Mouse (Mus musculus) common myeloid progenitor, adult 5-6 weeks (primary cell): ENCODE measurements at regions not wholly inside any gene's neighbourhood (a gene's known extent, or its start where the extent isn't known, plus 50 kb on each side); places are given as distances from the start of the nearest gene placed in this dataset.

Experiments used
- ATAC-seq: replicated peaks from 2 replicates; pipeline ENCODE4 v1.8.0; 2016; ENCODE audit warnings: low read depth, mild to moderate bottlenecking, moderate TSS enrichment, inconsistent platforms; ENCODE audit not compliant: poor library complexity, severe bottlenecking

DNA sequence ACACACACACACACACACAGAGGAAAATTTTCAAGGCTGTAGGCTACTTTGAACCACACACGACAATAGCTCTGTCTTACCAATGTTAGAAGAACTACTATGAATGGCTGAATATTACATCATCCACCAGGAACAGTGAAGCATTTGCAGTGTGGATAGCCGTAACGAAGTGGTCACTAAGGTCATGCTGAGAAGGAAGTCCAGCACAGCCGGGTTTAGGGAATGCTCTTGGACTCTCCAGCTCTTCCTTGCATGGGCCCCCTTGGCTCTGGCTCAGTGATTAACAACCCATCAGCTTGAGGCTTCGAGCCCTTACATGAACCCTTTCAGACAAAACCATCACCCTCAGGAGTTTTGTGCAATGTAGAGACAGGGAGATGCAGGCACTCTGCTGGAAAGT lies 245.3 kb downstream of the Adamts20 start:
- ATAC-seq = no peak

DNA sequence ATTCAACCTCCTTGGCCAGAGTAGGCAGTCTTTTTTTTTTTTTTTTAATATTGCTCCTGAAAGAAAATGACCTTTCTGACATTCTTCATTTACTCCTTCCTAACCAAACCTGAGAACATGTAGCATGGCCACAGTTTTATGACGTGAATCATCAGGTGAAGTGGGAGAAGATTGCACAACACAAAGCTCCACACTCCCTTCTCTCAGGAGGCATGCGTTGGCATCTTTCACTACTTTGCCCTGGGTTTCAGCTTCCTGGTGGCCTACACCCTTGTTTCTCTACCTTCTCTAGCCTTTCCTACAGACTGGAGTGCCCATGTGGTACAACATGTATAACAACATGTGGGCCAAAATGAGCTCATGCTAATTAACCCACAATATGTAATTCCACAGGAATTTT lies 248.5 kb downstream of the Adamts20 start:
- no peak for ATAC-seq

DNA sequence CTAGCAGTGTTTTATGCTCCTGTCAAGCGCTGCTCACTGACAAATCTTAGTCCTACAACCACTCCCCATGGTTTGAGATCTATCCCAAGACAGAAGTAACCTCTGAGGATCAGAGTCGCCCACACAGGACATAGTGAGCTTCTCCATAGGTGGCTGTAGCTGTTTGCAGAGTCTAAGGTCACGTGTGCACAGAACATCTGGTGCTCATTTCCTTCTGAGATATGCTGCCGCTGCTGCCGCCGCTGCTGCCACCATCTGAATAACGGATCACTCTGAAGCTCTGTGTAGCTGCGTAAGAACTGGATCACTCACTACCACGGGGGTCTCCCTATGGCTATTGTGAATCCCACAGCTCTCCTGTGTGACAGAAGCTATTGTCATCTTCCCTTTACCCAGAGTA lies 250.8 kb downstream of the Adamts20 start:
- peak; percentile 93 for ATAC-seq

DNA sequence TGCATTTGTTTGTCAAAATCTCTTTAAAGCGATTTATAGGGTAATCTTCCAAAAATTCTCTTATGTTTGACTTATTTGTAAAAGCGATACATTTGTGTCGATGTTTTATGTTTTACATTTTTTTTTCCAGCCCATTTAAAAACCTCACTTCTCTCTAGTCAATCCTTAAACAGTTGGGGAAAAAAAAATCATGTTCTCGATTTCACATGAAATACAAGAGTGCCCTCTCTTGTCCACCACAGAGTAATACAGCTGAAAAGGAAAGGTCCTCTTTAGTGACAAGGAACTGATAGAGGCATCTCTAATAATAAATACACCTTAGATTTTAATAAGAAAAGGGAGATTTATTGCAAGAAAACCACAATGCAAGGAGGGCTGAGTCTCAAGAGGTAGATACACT lies 251.8 kb downstream of the Adamts20 start:
- ATAC-seq = peak; percentile 74

GRCm38 (mm10) chr15:94208476-94208875 lies 256.7 kb downstream of the Adamts20 start:
- no peak for ATAC-seq

- ATAC-seq = no peak
These were observed 258.8 kb downstream of the Adamts20 start for GRCm38 (mm10) chr15:94206454-94206853.

GRCm38 (mm10) chr15:94205309-94205893 lies 259.8 kb downstream of the Adamts20 start:
- no peak for ATAC-seq

DNA sequence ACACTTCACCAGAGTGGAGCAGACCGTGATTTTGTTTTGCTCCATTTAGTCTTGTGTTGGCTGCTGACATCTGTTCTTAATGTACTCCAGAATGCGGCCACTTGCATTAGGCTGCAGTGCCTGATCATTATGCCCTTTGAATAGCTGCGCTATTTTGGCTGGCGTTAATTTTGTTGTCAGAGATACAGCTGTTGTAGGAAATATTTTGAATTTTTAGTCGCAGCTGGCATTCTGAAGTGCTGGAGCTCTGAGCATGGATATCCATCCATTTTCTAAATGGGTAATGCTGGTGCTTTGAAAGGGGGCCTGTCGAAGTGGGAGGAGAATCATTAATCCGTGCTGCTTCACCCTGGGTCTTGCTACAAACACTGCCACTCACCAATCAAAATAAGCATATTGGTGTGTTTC lies 275.1 kb downstream of the Adamts20 start:
- no peak for ATAC-seq

DNA sequence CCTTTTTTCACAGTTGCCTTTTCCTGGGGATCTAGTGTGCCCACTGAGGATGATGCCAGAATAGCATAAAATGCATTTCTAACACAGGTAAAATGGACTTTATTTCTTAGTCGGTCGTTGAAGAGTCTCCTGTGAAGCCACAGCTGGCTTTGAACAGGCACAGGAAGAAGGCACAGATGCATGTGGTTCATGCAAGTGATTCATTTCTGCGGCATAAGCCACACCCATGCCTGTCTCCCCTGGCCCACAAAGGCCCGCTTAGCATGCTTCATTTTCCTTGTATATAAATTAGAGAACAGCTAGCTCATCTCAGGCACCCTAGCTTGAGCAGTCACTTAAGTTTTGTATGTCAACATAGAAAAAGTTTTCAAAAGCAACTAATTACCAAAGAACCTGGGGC lies 277.6 kb downstream of the Adamts20 start:
- no peak for ATAC-seq

DNA sequence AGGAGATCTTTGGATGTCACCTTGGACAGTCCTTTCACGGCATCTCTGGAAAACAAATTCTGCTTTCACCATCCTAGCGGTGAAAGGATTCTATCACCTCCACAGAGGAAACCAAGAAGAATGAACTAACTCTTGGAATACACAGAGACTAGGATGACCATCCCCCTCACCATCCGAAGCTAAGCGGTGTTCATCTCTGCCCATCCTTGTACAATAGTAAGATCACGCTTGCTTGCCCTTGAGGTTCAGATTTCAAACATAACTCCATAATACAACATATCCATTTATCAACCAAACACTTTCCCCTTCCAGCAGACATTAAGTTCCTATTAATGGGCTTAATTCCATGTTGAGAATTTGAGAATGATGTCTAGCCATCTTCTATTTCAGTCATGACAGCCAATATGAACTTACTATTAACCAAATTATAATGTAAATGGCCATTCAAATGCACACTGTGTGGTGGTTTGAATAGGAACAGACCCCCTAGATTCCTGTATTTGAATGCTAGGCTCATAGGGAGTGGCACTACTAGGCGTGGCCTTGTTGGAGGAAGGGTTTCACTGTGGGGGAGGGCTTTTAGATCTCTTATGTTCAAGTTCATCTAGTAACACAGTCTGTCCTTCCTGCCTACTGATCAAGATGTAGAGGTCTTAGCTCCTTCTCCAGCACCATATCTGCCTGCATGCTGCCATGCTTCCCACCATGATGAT lies 281.4 kb downstream of the Adamts20 start:
- ATAC-seq = no peak

DNA sequence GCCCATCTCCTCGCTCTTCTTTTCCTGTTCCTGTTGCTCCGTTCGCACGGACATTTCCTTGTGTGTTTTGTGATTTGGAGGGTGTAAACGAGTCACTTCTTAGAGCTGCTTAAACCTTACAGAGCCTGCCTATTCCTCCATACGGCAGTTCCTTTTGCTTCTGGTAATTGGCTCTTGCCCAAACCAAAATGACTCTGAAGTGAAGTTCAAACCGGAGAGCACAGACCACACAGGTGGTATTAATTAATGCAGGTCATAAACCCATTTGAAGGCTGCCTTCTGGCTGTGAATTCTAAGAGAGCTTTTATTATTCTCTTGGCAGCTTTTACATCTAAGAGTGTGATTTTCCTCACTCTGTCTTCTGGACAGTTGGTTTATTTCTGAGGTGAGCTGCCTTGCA lies 291.1 kb downstream of the Adamts20 start:
- no peak for ATAC-seq

DNA sequence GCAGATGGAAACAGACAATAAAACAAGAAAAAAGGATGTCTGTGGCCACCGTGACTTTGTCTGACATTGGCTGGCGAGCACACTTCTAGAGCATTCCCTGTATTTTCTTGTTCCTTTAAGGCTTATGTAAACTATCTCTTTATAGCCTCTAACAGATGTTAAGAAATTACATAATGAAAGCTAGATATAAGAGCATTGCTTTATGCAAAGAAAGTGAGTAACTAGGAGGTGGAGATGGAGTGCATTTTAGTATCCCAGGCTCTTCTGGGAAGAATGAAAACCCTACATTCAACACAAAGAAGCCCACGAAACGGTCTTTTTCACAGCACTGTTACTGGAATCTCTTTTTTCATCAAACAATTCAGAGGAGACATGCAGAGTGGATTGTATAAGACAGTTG lies 304.4 kb downstream of the Adamts20 start:
- no peak for ATAC-seq

- ATAC-seq = no peak
These were observed 325.7 kb downstream of the Adamts20 start for GRCm38 (mm10) chr15:94139534-94139958.

DNA sequence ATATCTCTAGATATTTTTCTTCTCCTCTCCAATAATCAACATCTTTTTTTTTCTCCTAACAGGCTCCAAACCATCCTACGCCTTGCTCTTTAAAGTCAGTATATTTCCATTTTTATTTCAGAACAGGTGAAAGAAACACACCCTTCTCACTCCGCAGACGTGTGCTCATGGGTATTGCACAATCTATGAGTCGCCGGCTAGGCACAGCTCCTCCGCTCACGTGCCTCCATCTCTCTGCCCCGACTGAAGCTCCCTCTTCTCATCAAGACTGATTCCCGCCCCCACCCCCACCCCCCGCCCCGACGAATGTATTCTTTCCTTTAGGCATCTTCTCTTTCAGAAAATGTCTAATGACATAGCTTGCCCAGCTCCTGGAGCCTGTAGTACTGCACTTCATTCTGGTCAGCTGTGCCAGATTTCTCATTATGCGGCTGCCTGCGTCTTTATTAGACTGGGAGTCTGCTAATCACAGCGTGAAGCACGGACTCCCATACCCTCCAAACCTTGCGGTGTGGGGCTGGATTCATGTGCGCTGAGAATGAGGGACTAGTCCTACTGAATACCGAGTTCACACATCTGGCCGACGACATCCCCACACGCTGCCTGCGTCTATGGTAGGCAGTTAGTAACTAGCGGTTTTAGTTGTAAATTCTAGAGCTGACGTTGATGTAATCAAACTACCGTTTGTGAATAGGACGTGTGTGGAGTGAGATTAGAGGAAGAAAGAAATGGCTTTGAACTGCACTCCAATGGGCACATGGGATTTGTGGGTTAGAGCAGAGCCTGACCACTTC lies 327.9 kb downstream of the Adamts20 start:
- peak; percentile 69 for ATAC-seq

DNA sequence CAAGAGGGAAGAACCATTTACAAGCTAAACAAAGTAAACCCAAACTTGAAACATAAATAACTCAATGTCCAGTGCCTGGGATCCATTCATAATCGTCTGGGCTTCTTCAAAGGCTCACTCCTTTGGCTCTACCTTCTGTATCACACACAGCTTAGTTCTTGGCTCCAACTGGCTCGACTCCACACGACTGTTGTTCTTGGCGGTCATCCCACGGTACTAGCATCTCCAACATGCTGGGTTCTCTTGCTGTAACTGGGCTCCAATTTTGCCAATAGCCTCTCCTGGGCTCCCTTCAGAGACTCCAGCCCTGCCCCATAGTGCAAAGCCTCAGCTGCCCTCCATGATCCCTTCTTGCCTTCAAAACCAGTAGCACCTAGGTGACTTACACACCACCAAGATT lies 352.4 kb downstream of the Adamts20 start:
- no peak for ATAC-seq

DNA sequence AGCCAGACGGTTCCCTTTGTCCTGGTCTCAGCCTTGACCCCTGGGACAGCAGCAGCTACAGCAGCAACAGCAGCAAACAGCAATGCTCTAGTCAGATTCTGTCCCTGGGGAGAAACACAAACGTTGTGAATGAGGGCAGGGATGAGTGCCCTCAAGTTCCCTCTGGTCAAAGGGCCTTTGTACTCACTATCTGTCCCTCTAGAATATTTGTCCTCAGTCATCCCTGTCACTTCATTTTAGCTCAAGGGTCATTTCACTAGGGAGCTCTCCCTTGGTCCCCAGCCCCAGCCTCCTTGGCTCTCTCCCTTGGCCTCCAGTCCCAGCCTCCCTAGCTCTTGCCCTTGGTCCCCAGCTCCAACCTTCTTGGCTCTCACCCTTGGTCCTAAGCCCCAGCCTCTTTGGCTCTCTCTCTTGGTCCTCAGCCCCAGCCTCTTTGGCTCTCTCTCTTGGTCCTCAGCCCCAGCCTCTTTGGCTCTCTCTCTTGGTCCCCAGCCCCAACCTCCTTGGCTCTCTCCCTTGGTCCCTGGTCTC lies 358.0 kb downstream of the Adamts20 start:
- no peak for ATAC-seq

- no peak for ATAC-seq
These were observed 374.6 kb downstream of the Adamts20 start for GRCm38 (mm10) chr15:94090644-94091043.

DNA sequence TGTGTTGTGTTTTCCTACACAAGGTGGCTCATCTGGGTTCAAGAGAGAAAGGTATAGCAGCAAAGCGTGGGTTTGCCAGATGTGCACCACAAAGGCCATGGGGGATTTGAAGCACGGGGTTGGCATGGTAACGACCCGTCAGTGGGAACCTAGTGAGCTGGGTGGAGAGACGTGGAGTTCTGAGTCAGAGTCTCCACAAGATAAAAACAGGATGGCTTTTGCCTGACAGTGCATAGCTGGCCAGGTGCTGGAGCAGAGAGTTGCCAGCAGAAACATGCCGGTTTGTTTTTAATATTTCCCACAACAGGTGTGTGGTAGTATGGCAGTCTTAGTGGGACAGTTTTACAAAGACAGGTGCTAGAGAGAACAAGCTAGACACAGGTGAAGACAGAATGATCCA lies 375.4 kb downstream of the Adamts20 start:
- no peak for ATAC-seq

DNA sequence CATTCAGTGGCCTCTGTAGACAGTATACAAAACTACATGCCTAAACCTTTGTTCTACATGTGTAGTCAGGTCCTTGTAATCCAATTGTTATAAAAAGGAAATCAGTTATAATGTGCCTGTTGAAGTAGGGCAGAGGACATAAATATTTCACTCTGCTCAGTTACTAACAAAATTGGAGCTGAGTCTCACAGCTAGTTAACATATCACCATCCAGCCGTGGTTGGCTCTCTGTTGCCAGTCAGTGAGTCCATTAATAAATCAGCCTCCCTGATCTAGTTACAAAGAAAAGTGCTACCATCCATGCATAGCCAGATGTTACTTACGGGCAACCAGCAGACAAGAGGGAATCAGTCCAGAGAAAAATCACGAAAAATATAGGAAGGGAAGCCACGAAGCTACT lies 382.8 kb downstream of the Adamts20 start:
- ATAC-seq = no peak

GRCm38 (mm10) chr15:94077056-94077455 lies 388.2 kb downstream of the Adamts20 start:
- ATAC-seq = no peak
